Mouse (Mus musculus) kidney, embryonic 14.5 days (tissue): ENCODE results near the gene Nms. TPM values are rescaled to one million over a fixed set of nuclear protein-coding genes. Genes with fewer than 3 reads are reported as not detected.

ENCODE experiments used
- ATAC-seq: fragments of 200-750 bp; cut with Nextera tagmentation; 2 replicates; pipeline ENCODE4 v1.8.0; 2017; ENCODE audit warnings: moderate number of reproducible peaks, mild to moderate bottlenecking, moderate TSS enrichment, moderate library complexity; ENCODE audit not compliant: low FRiP score, low TSS enrichment
- H3K27ac ChIP-seq: fragments of 300-500 bp; sonication (generic); 2 replicates; pipeline ENCODE4 v1.5.1; 2014; ENCODE audit warnings: low read depth, mild to moderate bottlenecking, low read length, moderate library complexity, mixed read lengths
- H3K27me3 ChIP-seq: fragments of 300-500 bp; sonication (generic); 2 replicates; pipeline ENCODE4 v1.6.1; 2014; ENCODE audit warnings: mild to moderate bottlenecking, low read length; ENCODE audit not compliant: control insufficient read depth, insufficient read depth
- H3K36me3 ChIP-seq: fragments of 300-500 bp; sonication (generic); 2 replicates; pipeline ENCODE4 v1.6.1; 2014; ENCODE audit warnings: low read length, mixed read lengths; ENCODE audit not compliant: control insufficient read depth, insufficient read depth
- H3K4me1 ChIP-seq: fragments of 300-500 bp; sonication (generic); 2 replicates; pipeline ENCODE4 v1.6.1; 2014; ENCODE audit warnings: low read length, mixed read lengths; ENCODE audit not compliant: control insufficient read depth, insufficient read depth
- H3K4me2 ChIP-seq: fragments of 300-500 bp; sonication (generic); replicated peaks from 2 replicates; pipeline ENCODE4 v1.6.1; 2014; ENCODE audit warnings: low read depth, mild to moderate bottlenecking, low read length
- H3K4me3 ChIP-seq: fragments of 300-500 bp; sonication (generic); 2 replicates; pipeline ENCODE4 v1.5.1; 2014; ENCODE audit warnings: mild to moderate bottlenecking, low read length
- H3K9ac ChIP-seq: fragments of 300-500 bp; sonication (generic); 2 replicates; pipeline ENCODE4 v1.6.1; 2014; ENCODE audit warnings: low read depth, mild to moderate bottlenecking, low read length, moderate library complexity
- H3K9me3 ChIP-seq: fragments of 300-500 bp; sonication (generic); 2 replicates; pipeline ENCODE4 v1.6.1; 2016; ENCODE audit warnings: low read length; ENCODE audit not compliant: control insufficient read depth
- whole genome bisulfite sequencing: fragments of 180-500 bp; shearing (Covaris S2); extraction: QIAGEN DNeasy Blood & Tissue Kit; methylation state at CpG from one replicate; pipeline ENCODE4 v1.1.7; 2014; 5-methylcytosine and 5-hydroxymethylcytosine counted together
- polyA plus RNA-seq: library from polyadenylated mRNA; unstranded; fragments of >200 nt; fragmentation: Nextera tagmentation; extraction: Ambion mirVana; gene quantifications from 2 replicates; pipeline ENCODE4 v1.2.1, GENCODE M21; 2014

Gene Nms
- polyA plus RNA-seq, 1 experiment from 2014 or later = not detected

DNA sequence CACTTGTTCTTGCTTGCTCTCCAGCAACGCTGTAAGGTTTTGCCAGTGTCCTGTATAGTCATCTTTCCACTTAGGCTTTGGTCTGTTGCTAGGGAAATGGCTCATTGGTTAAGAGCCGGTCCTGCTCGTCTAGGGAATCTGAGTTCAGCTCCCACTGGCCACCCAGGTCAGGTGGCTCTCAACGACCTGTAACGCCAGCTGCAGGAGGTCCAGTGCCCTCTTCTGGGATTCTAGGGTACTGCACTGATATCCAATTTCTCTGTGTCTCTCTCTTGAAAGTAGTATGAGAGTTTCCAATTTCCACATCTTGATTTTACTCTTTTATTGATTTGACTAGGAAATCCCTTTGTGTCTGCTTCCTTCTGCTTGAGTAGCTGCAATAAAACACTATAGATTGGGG, 4.3 kb upstream of the Nms start:
- Histone ChIP-seq H3K9ac (no peak overlapping the region), H3K27me3 (no peaks in the 10 kb centered on the region), H3K36me3 (no peaks in the 10 kb centered on the region), H3K4me2 (no peak overlapping the region), H3K27ac (no peak overlapping the region), H3K9me3 (no peaks in the 10 kb centered on the region), H3K4me1 (no peaks in the 10 kb centered on the region), H3K4me3 (no peak overlapping the region)
- no peak for ATAC-seq
- 28% methylated on average over 5 of the region's 5 CpGs for whole genome bisulfite sequencing

DNA sequence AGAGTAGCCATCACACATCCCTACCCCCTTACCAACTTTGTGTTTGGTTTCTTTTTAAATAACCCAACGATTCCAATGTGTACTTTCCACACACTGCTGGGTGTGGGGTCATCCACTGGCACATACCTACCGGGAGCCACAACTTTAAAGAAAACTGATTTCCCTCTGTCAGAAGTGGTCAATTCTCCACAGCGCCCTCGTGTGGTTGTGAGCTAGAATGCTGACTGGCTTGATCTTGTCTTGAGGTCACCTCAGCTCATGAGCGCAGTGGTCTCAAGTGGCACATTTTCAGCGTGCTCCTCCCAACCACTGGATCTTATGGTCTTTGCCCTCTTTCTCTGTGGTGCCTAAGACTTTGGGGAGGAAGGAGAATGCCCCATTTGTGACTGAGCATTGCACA, 2.2 kb upstream of the Nms start:
- Histone ChIP-seq H3K36me3 (no peaks in the 10 kb centered on the region), H3K9ac (no peak overlapping the region), H3K4me2 (no peak overlapping the region), H3K4me3 (no peak overlapping the region), H3K4me1 (no peaks in the 10 kb centered on the region), H3K27me3 (no peaks in the 10 kb centered on the region), H3K27ac (no peak overlapping the region), H3K9me3 (no peaks in the 10 kb centered on the region)
- ATAC-seq = no peak
- WGBS = 23% methylated on average over 6 of the region's 6 CpGs

DNA sequence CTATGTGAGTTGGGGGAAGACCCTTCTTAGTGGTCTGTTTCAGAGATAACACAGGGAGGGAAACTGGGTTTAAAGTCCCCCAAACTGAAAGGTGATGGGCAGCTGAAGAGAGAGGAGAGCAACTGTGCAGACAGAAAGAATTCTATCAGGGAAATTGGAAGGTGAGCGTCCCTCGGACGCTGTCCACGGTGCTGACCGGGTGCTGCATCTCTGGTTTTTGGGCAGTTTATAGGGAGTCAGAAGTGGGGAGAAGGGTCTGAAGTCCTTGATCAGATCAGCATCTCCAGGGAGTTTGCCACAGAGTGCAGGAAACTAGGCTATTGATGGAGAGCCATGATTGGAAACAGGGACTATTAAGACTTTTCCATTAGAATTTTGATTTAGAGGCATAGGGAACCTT, 659 bp downstream of the Nms start:
- no peaks in the 10 kb centered on the region for H3K27me3 ChIP-seq
- no peaks in the 10 kb centered on the region for H3K9me3 ChIP-seq
- H3K9ac ChIP-seq = no peak overlapping the region
- no peak overlapping the region for H3K4me3 ChIP-seq
- no peaks in the 10 kb centered on the region for H3K4me1 ChIP-seq
- no peak overlapping the region for H3K27ac ChIP-seq
- 4% methylated on average over 5 of the region's 5 CpGs for WGBS
- ATAC-seq = no peak
- H3K36me3 ChIP-seq = no peaks in the 10 kb centered on the region
- no peak overlapping the region for H3K4me2 ChIP-seq

DNA sequence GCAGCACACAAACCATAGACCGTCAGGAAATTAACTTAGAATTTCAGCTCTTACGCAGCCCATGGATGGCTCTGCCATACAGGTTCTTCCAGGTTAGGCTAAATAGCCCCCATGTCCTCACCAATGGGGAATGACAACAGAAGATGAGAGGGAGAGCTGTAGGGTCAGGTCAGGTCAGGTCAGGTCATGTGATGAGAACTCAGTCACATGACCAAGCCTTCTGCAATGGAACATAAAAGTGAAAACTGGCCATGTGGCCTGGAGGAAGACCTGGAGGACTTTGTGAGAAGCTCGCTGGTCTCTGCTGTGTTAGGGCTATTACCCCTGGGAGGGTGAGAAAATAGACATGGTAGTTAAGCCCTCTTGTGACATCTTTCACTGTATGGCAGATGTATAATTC, 17.5 kb downstream of the Nms start:
- Histone ChIP-seq H3K4me2 (no peak overlapping the region), H3K9ac (no peak overlapping the region), H3K4me3 (no peak overlapping the region), H3K27ac (no peak overlapping the region), H3K36me3 (no peaks in the 10 kb centered on the region), H3K4me1 (no peaks in the 10 kb centered on the region), H3K27me3 (no peaks in the 10 kb centered on the region), H3K9me3 (no peaks in the 10 kb centered on the region)
- WGBS = 86% methylated on average over 3 of the region's 3 CpGs
- ATAC-seq = no peak

DNA sequence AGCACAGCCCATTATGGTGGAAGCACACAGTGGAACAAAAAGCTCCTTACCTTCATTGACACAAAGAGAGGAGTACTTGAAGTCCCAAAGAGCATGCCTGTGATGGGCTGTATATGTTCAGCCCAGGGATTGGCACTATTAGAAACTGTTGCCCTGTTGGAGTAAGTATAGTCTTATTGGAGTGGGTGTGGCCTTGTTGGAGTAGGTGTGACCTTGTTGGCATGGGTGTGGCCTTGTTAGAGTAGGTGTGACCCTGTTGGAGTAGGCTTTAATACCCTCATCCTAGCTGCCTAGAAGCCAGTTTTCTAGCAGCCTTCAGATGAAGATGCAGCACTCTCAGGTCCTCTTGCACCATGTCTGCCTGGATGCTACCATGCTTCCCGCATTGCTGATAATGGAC, 30.2 kb downstream of the Nms start:
- Histone ChIP-seq H3K4me1 (no peaks in the 10 kb centered on the region), H3K27me3 (no peaks in the 10 kb centered on the region), H3K27ac (no peak overlapping the region), H3K9me3 (no peaks in the 10 kb centered on the region), H3K9ac (no peak overlapping the region), H3K36me3 (no peaks in the 10 kb centered on the region), H3K4me3 (no peak overlapping the region), H3K4me2 (no peak overlapping the region)
- no peak for ATAC-seq
- WGBS = 90% methylated on average over 1 of the region's 1 CpGs

DNA sequence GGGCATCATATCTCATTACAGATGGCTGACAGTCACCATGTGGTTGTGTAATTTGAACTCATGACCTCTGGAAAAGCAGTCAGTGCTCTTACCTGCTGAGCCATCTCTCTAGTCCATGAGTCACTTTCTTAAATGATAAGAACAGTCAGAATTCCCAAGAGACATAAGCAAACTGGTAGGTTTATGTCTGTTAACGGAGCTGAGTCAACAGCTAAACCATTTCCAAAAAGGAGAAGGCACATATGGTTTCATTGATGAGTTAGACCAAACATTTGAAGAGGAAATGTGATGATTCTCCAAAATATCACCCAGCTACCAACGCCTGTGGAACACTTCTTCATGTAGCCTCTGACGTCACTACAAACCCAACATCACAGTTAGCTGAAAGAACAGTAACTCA, 32.8 kb downstream of the Nms start:
- H3K27me3 ChIP-seq = no peaks in the 10 kb centered on the region
- WGBS = 79% methylated on average over 3 of the region's 3 CpGs
- ATAC-seq = no peak

DNA sequence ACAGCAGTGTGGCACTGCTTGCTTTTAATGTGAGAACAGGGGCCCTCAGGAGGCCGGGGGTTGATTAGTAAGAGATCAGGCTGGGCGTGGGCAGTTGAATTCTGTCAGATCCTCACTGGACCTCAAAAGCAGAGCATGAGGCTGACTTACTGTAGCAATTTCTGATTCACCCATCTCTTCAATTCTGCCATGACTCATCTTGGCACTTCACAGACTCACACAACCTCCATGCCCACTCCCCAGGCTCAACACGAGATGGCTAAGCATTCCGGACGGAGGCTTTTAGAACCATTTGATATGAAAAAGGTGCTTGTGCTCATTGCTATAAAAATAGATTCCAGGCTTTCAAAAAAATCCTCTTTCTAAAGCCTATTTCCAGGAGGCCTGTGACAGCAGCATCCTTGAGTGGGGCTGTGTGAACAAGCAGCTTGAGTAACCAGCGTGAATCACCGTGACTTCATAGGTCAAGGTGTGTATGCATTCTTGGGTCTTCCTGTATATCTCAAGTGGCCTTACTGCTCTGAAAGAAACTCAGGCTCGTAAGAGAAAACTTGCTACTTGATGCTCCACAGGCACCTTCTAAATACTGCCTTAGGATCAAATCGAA, 34.1 kb downstream of the Nms start:
- H3K9ac ChIP-seq = no peak overlapping the region
- no peaks in the 10 kb centered on the region for H3K36me3 ChIP-seq
- H3K4me2 ChIP-seq = no peak overlapping the region
- WGBS = 82% methylated on average over 9 of the region's 9 CpGs
- H3K27ac ChIP-seq = no peak overlapping the region
- no peak overlapping the region for H3K4me3 ChIP-seq
- no peaks in the 10 kb centered on the region for H3K27me3 ChIP-seq
- no peaks in the 10 kb centered on the region for H3K9me3 ChIP-seq
- no peak for ATAC-seq
- H3K4me1 ChIP-seq = no peaks in the 10 kb centered on the region

More for the DNA sequence above, 32.8 kb downstream of the Nms start:
- Histone ChIP-seq H3K36me3 (no peaks in the 10 kb centered on the region), H3K9me3 (no peaks in the 10 kb centered on the region), H3K4me1 (no peaks in the 10 kb centered on the region), H3K4me2 (no peak overlapping the region), H3K4me3 (no peak overlapping the region), H3K9ac (no peak overlapping the region), H3K27ac (no peak overlapping the region)

DNA sequence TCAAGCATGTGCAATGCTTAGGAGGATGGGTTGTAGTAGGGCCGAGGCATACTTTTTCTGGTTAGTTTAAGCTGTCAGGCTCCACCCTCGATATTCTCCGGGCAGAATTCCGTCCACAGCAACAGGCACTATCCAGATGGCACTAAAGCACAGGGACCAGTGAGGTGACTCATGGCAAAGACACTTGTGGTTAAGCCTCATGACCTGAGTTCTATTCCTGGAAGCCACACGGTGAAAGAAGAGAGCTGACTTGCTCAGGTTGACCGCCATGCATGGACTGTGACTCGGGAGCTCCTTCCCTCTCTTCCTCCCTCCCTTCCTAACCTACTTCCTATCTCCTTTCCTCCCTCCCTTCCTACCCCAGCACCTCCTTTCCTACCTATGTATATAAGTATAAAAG, 41.0 kb downstream of the Nms start:
- no peak overlapping the region for H3K4me2 ChIP-seq
- no peaks in the 10 kb centered on the region for H3K36me3 ChIP-seq
- ATAC-seq = no peak
- no peaks in the 10 kb centered on the region for H3K27me3 ChIP-seq
- 71% methylated on average over 7 of the region's 7 CpGs for WGBS
- no peak overlapping the region for H3K9ac ChIP-seq
- no peaks in the 10 kb centered on the region for H3K4me1 ChIP-seq
- no peak overlapping the region for H3K4me3 ChIP-seq
- H3K9me3 ChIP-seq = no peaks in the 10 kb centered on the region
- no peak overlapping the region for H3K27ac ChIP-seq

DNA sequence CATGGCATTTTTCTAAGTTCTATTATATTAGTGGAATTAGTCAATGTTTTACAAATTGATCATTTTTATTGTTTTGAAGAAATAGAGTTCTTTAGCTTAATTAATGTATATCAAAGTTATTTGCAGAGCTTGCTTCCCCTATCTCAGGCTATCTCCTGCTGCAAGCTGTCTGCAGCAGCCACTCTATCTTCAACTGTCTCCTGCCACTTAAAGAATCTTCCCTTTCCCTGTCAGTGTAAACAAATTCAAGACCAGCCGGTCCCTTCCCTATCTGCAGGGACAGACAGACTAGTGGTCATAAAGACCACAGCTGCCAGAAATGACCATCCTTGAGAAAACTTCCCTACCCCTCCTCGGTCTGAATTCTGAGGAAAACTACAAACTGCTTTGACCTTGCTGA, 44.9 kb downstream of the Nms start:
- Histone ChIP-seq H3K9ac (no peak overlapping the region), H3K36me3 (no peaks in the 10 kb centered on the region), H3K4me2 (no peak overlapping the region), H3K27ac (no peak overlapping the region), H3K9me3 (no peaks in the 10 kb centered on the region), H3K4me1 (0 out of 2 replicates have a peak, but pooled peaks cover 4% of the 10 kb centered on the region), H3K27me3 (no peaks in the 10 kb centered on the region), H3K4me3 (no peak overlapping the region)
- ATAC-seq = no peak
- 54% methylated on average over 2 of the region's 2 CpGs for WGBS
